14 mouse cellular contexts compared by ENCODE assay signal in genomic region chr9:103502655-103503054, GRCm38 (mm10). TPM values are rescaled to one million over a fixed set of nuclear protein-coding genes. Genes with fewer than 3 reads are reported as not detected.
DNase-seq lines count a peak whose midpoint lies in the region; ATAC-seq and TF ChIP-seq lines count a peak whose summit lies in the region.
"Had no signal": no experiment of that assay in that cellular context is flagged by ENCODE, and none has a peak within 500 bp of the region (broad histone marks: within the 10 kb centered on the region; RNA-seq: fewer than 3 reads in every experiment).

No protein-coding gene starts in this region.

- H3K4me1 ChIP-seq in midbrain, embryonic 12.5 days = peaks cover 60% of the 10 kb centered on the region
- peaks cover 45% of the 10 kb centered on the region for H3K4me1 ChIP-seq in midbrain, embryonic 14.5 days (ENCODE audit: control insufficient read depth, insufficient read depth, low read length)
- peaks cover 71% of the 10 kb centered on the region for H3K4me1 ChIP-seq in forebrain, embryonic 15.5 days
- H3K4me1 ChIP-seq in lung, postnatal 0 days (ENCODE audit: insufficient read depth, low read depth, low read length) = no peaks in the 10 kb centered on the region
- H3K4me1 ChIP-seq: megakaryocyte, embryonic 14.5 days had no signal

- peak; percentile 67 for DNase-seq in cerebellum, adult 11-12 months
- DNase-seq in cerebellum, postnatal 36 days = no peak
- DNase-seq in midbrain, embryonic 14.5 days = no peak
- no peak for DNase-seq in lung, postnatal 0 days (ENCODE audit: low spot score)
- DNase-seq in layer of hippocampus, adult 11-12 months (ENCODE audit: low spot score) = no peak
- no peak for DNase-seq in frontal cortex, postnatal 25 days (ENCODE audit: low spot score in 2 of 2)
- DNase-seq: gastrocnemius, postnatal 36 days; lung, embryonic 14.5 days had no signal

- no peak overlapping the region for H3K9ac ChIP-seq in midbrain, embryonic 12.5 days (replicated peaks)
- H3K9ac ChIP-seq in midbrain, embryonic 14.5 days (replicated peaks; ENCODE audit: low read length) = no peak overlapping the region
- no peak overlapping the region for H3K9ac ChIP-seq in forebrain, embryonic 15.5 days (replicated peaks)
- H3K9ac ChIP-seq in lung, postnatal 0 days (replicated peaks; ENCODE audit: low read depth) = no peak overlapping the region
- H3K9ac ChIP-seq: embryonic facial prominence, embryonic 15.5 days; kidney, embryonic 15.5 days; lung, embryonic 14.5 days had no signal

- H3K36me3 ChIP-seq in midbrain, embryonic 12.5 days = no peaks in the 10 kb centered on the region
- H3K36me3 ChIP-seq in midbrain, embryonic 14.5 days (ENCODE audit: control insufficient read depth, insufficient read depth, low read length) = no peaks in the 10 kb centered on the region
- peaks cover 3% of the 10 kb centered on the region for H3K36me3 ChIP-seq in forebrain, embryonic 15.5 days
- no peaks in the 10 kb centered on the region for H3K36me3 ChIP-seq in lung, postnatal 0 days (ENCODE audit: insufficient read depth, low read length)
- H3K36me3 ChIP-seq: embryonic facial prominence, embryonic 15.5 days; kidney, embryonic 15.5 days had no signal

- H3K4me3 ChIP-seq in midbrain, embryonic 12.5 days = no peak overlapping the region
- no peak overlapping the region for H3K4me3 ChIP-seq in midbrain, embryonic 14.5 days (replicated peaks; ENCODE audit: low read depth, low read length)
- no peak overlapping the region for H3K4me3 ChIP-seq in forebrain, embryonic 15.5 days
- H3K4me3 ChIP-seq in lung, postnatal 0 days (ENCODE audit: low read depth, low read length) = no peak overlapping the region
- H3K4me3 ChIP-seq: embryonic facial prominence, embryonic 15.5 days; kidney, embryonic 15.5 days; megakaryocyte, embryonic 14.5 days had no signal

- ATAC-seq in midbrain, embryonic 12.5 days (ENCODE audit: low FRiP score, low read depth) = no peak
- no peak for ATAC-seq in midbrain, embryonic 14.5 days (ENCODE audit: low FRiP score, low TSS enrichment)
- no peak for ATAC-seq in forebrain, embryonic 15.5 days (replicated peaks)
- no peak for ATAC-seq in lung, postnatal 0 days
- ATAC-seq: inflammation-experienced regulatory T-cells, adult 6 months had no signal

- 68% methylated on average over 2 of the region's 2 CpGs for whole genome bisulfite sequencing in midbrain, embryonic 12.5 days
- 56% methylated on average over 2 of the region's 2 CpGs for WGBS in midbrain, embryonic 14.5 days
- WGBS in forebrain, embryonic 15.5 days = 80% methylated on average over 2 of the region's 2 CpGs
- 90% methylated on average over 2 of the region's 2 CpGs for WGBS in lung, postnatal 0 days

- TF ChIP-seq CTCF in lung, postnatal 0 days (IDR thresholded peaks at IDR 0.05) = no peak

- H3K27me3 ChIP-seq in midbrain, embryonic 12.5 days = peaks cover 44% of the 10 kb centered on the region
- H3K27me3 ChIP-seq in midbrain, embryonic 14.5 days (ENCODE audit: control insufficient read depth, insufficient read depth, low read length) = peaks cover 14% of the 10 kb centered on the region; the same call in 1 of the 2 replicates
- H3K27me3 ChIP-seq in forebrain, embryonic 15.5 days = no peaks in the 10 kb centered on the region
- no peaks in the 10 kb centered on the region for H3K27me3 ChIP-seq in lung, postnatal 0 days (replicated peaks; ENCODE audit: insufficient read depth, low read length)
- H3K27me3 ChIP-seq: embryonic facial prominence, embryonic 15.5 days; kidney, embryonic 15.5 days had no signal

- no peak overlapping the region for H3K4me2 ChIP-seq in midbrain, embryonic 12.5 days (replicated peaks)
- H3K4me2 ChIP-seq in midbrain, embryonic 14.5 days (ENCODE audit: low read length) = no peak overlapping the region
- H3K4me2 ChIP-seq in forebrain, embryonic 15.5 days (replicated peaks) = no peak overlapping the region
- no peak overlapping the region for H3K4me2 ChIP-seq in lung, postnatal 0 days (replicated peaks; ENCODE audit: low read depth, low read length)
- H3K4me2 ChIP-seq: embryonic facial prominence, embryonic 15.5 days; kidney, embryonic 15.5 days; lung, embryonic 14.5 days had no signal

- H3K27ac ChIP-seq in midbrain, embryonic 12.5 days (replicated peaks) = peak overlapping the region; percentile 30; the same call in 1 of the 2 replicates
- H3K27ac ChIP-seq in midbrain, embryonic 14.5 days (replicated peaks; ENCODE audit: low read depth, low read length) = no peak overlapping the region
- H3K27ac ChIP-seq in forebrain, embryonic 15.5 days (replicated peaks) = peak overlapping the region; percentile 93
- no peak overlapping the region for H3K27ac ChIP-seq in lung, postnatal 0 days (ENCODE audit: low read length)
- H3K27ac ChIP-seq: embryonic facial prominence, embryonic 15.5 days; kidney, embryonic 15.5 days had no signal

- TF ChIP-seq EP300 in lung, postnatal 0 days (IDR thresholded peaks at IDR 0.05) = no peak

- H3K9me3 ChIP-seq in midbrain, embryonic 12.5 days = no peaks in the 10 kb centered on the region
- H3K9me3 ChIP-seq in midbrain, embryonic 14.5 days (ENCODE audit: control insufficient read depth, low read length) = no peaks in the 10 kb centered on the region
- no peaks in the 10 kb centered on the region for H3K9me3 ChIP-seq in forebrain, embryonic 15.5 days
- H3K9me3 ChIP-seq in lung, postnatal 0 days (ENCODE audit: low read length) = no peaks in the 10 kb centered on the region
- H3K9me3 ChIP-seq: embryonic facial prominence, embryonic 15.5 days; kidney, embryonic 15.5 days had no signal

RNA-seq across cellular contexts. Expression of gene Bfsp2, which starts 22.4 kb away (rescaled TPM):
- polyA plus RNA-seq in midbrain, embryonic 12.5 days (2016; fragmentation: Nextera tagmentation; extraction: Ambion mirVana) = 2.4 and 5.5 TPM in 2 replicates
- 2.7 and 4.0 TPM in 2 replicates for polyA plus RNA-seq in midbrain, embryonic 14.5 days (2014; fragmentation: Nextera tagmentation; extraction: Ambion mirVana)
- 2.0 and 2.3 TPM in 2 replicates for polyA plus RNA-seq in forebrain, embryonic 15.5 days (2015; fragmentation: Nextera tagmentation; extraction: Ambion mirVana)
- 0.30 and 0.68 TPM in 2 replicates for polyA plus RNA-seq in lung, postnatal 0 days (2015; fragmentation: Nextera tagmentation; extraction: Ambion mirVana)

Comparison
In these comparisons a context has a peak if more than half of its experiments do, and no peak if none do; other contexts are left out.
1. H3K27ac ChIP-seq: peak in midbrain, embryonic 12.5 days (single experiment) and forebrain, embryonic 15.5 days (single experiment); none in midbrain, embryonic 14.5 days (single experiment) and lung, postnatal 0 days (single experiment).